Mouse (Mus musculus) hindbrain, embryonic 14.5 days (tissue): ENCODE data around the gene Vmn1r194. TPM values are rescaled to one million over a fixed set of nuclear protein-coding genes. Genes with fewer than 3 reads are reported as not detected.
"Not testable (repeated sequence)": the region's sequence is repeated elsewhere in the genome, so short reads cannot be mapped to it uniquely, and the experiment has no call there.

Source experiments
- ATAC-seq: fragments of 200-750 bp; cut with Nextera tagmentation; 2 replicates; pipeline ENCODE4 v1.8.0; 2017; ENCODE audit warnings: moderate number of reproducible peaks, mild to moderate bottlenecking, moderate TSS enrichment, moderate library complexity; ENCODE audit not compliant: low FRiP score
- DNase-seq: peaks from one replicate; pipeline ENCODE4 v3.0.0-alpha.2; 2015; ENCODE audit warnings: low spot score
- H3K27ac ChIP-seq: fragments of 300-500 bp; sonication (generic); 2 replicates; pipeline ENCODE4 v1.5.1; 2014; ENCODE audit warnings: mild to moderate bottlenecking, moderate library complexity
- H3K27me3 ChIP-seq: fragments of 300-500 bp; sonication (generic); 2 replicates; pipeline ENCODE4 v1.6.1; 2014; ENCODE audit warnings: mild to moderate bottlenecking, low read length, mixed read lengths; ENCODE audit not compliant: control insufficient read depth, insufficient read depth
- H3K36me3 ChIP-seq: fragments of 300-500 bp; sonication (generic); replicated peaks from 2 replicates; pipeline ENCODE4 v1.6.1; 2014; ENCODE audit not compliant: control insufficient read depth, insufficient read depth
- H3K4me1 ChIP-seq: fragments of 300-500 bp; sonication (generic); replicated peaks from 2 replicates; pipeline ENCODE4 v1.6.1; 2014; ENCODE audit warnings: antibody characterized with exemption, low read length, mixed read lengths; ENCODE audit not compliant: control insufficient read depth, insufficient read depth
- H3K4me2 ChIP-seq: fragments of 300-500 bp; sonication (generic); replicated peaks from 2 replicates; pipeline ENCODE4 v1.6.1; 2014; ENCODE audit warnings: mild to moderate bottlenecking, moderate library complexity
- H3K4me3 ChIP-seq: fragments of 300-500 bp; sonication (generic); replicated peaks from 2 replicates; pipeline ENCODE4 v1.5.1; 2014; ENCODE audit warnings: mild to moderate bottlenecking, low read length
- H3K9ac ChIP-seq: fragments of 300-500 bp; sonication (generic); 2 replicates; pipeline ENCODE4 v1.6.1; 2014
- H3K9me3 ChIP-seq: fragments of 300-500 bp; sonication (generic); 2 replicates; pipeline ENCODE4 v1.6.1; 2016; ENCODE audit warnings: low read length; ENCODE audit not compliant: control insufficient read depth
- WGBS: fragments of 180-500 bp; shearing (Covaris S2); extraction: QIAGEN DNeasy Blood & Tissue Kit; methylation state at CpG from one replicate; pipeline ENCODE4 v1.1.7; 2014; 5-methylcytosine and 5-hydroxymethylcytosine counted together
- microRNA-seq: library from miRNA; unstranded; fragments of <30 nt; microRNA quantifications from one replicate; pipeline ENCODE4, GENCODE M21; 2016
- polyA plus RNA-seq: library from polyadenylated mRNA; unstranded; fragments of >200 nt; fragmentation: Nextera tagmentation; extraction: Ambion mirVana; gene quantifications from 2 replicates; pipeline ENCODE4 v1.2.1, GENCODE M21; 2014

The Vmn1r194 gene
- polyA plus RNA-seq = not detected in 2 replicates

DNA sequence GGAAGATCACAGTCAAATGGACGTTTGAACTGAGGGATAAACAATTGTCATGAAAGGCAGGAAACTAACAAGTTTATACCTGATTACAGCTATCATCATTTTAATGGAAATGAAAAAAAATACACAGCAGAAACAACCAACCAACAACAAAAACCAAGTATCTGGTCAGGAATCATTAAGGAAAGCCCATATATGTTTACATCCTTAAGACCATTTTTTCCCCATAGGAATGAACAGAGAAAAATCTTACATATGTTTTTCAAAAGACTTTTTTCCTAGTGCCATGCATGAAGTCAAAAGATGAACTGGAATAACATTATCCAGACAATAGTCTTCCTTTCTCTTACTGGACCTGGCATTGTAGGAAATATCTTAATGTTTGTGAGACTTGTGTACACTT, at the start of gene Vmn1r194:
Vmn1r194 (plus strand) TSS at position 301 of the 400 bp plus-strand sequence.
- no peaks in the 10 kb centered on the region for H3K36me3 ChIP-seq
- no peaks in the 10 kb centered on the region for H3K27me3 ChIP-seq
- H3K27ac ChIP-seq = no peak within 1 kb of the TSS
- H3K9me3 ChIP-seq = no peaks in the 10 kb centered on the region
- ATAC-seq (no peak), DNase-seq (no peak)
- H3K9ac ChIP-seq = no peak within 1 kb of the TSS
- H3K4me3 ChIP-seq = no peak within 1 kb of the TSS
- no peak within 1 kb of the TSS for H3K4me2 ChIP-seq
- H3K4me1 ChIP-seq = no peaks in the 10 kb centered on the region
- WGBS = 65% methylated on average over 1 of the region's 1 CpGs

DNA sequence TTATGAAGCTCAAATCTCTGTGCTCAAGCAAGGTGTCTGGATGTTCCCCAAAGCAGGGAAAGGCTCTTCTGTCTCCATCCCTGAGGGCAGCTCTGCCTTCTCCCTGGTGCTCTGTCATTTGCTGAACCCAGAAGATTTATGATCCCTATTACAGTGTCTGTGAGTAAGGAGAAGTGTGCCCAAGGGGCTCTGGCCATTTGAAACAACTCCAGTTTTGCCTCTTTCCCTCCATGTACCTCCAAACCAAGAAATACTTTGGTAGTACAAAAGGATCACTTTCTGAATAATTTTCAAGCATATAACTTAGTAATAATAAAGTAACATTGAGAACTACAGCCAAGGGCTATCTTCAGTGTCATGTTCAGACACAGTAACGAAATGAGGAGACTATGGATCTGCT, 21.0 kb upstream of the Vmn1r194 start, which contains the start of gene Vmn1r193:
Vmn1r193 (minus strand) TSS at position 101 of the 400 bp plus-strand sequence.
- not testable (repeated sequence) for H3K4me1 ChIP-seq, H3K9me3 ChIP-seq, H3K4me2 ChIP-seq, H3K4me3 ChIP-seq, H3K27me3 ChIP-seq, ATAC-seq, H3K27ac ChIP-seq, DNase-seq, H3K36me3 ChIP-seq, H3K9ac ChIP-seq
- 74% methylated on average over 1 of the region's 1 CpGs for WGBS

DNA sequence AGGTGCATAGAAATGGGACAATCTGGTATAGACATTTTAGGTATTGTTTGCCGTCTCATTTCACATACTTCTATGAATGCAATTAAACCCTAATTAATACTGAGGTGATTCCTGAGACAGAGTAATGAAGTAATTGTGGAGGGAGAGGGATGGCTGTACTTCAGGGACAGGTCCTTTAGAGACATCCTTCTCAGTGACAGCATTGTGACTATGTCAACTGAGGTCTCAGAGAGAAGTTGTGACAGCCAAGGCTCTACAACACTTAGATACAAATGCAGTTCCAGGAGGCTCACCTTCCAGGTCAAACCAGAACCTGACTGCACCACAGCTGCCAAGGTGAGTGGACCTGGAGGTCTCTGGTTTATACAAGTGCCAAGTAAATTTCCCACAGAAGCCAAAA, 26.2 kb downstream of the Vmn1r194 start, which contains the start of gene Vmn1r195:
Vmn1r195 (plus strand) TSS at position 301 of the 400 bp plus-strand sequence.
- DNase-seq, H3K9ac ChIP-seq, H3K27me3 ChIP-seq, H3K4me1 ChIP-seq, H3K4me2 ChIP-seq, H3K9me3 ChIP-seq, H3K4me3 ChIP-seq, H3K27ac ChIP-seq, H3K36me3 ChIP-seq, ATAC-seq: not testable (repeated sequence)
- WGBS = 100% methylated on average over 1 of the region's 1 CpGs

GRCm38 (mm10) chr13:22271721-22272120, 27.7 kb downstream of the Vmn1r194 start:
- no peak overlapping the region for H3K27ac ChIP-seq
- H3K4me1 ChIP-seq = no peaks in the 10 kb centered on the region
- H3K9me3 ChIP-seq = no peaks in the 10 kb centered on the region
- peak; percentile 14 for DNase-seq
- H3K4me2 ChIP-seq = no peak overlapping the region
- ATAC-seq = no peak
- no peak overlapping the region for H3K4me3 ChIP-seq
- no peaks in the 10 kb centered on the region for H3K36me3 ChIP-seq
- H3K27me3 ChIP-seq = no peaks in the 10 kb centered on the region
- 62% methylated on average over 2 of the region's 2 CpGs for WGBS
- H3K9ac ChIP-seq = no peak overlapping the region

- DNase-seq (no peak), ATAC-seq (no peak)
- 81% methylated on average over 2 of the region's 2 CpGs for WGBS
These were observed 40.6 kb downstream of the Vmn1r194 start for GRCm38 (mm10) chr13:22284578-22284977.

GRCm38 (mm10) chr13:22289620-22290019, 45.6 kb downstream of the Vmn1r194 start, which contains the start of gene Vmn1r196:
Gene Vmn1r196 (plus strand): TSS chr13:22289920.
- Histone ChIP-seq H3K4me1 (no peaks in the 10 kb centered on the region), H3K27me3 (no peaks in the 10 kb centered on the region), H3K4me2 (no peak within 1 kb of the TSS), H3K27ac (no peak within 1 kb of the TSS), H3K4me3 (no peak within 1 kb of the TSS), H3K36me3 (no peaks in the 10 kb centered on the region), H3K9ac (no peak within 1 kb of the TSS), H3K9me3 (no peaks in the 10 kb centered on the region)
- WGBS = 84% methylated on average over 2 of the region's 2 CpGs
- DNase-seq = no peak
- no peak for ATAC-seq

More at GRCm38 (mm10) chr13:22284578-22284977, 40.6 kb downstream of the Vmn1r194 start:
- Histone ChIP-seq H3K27ac (no peak overlapping the region), H3K27me3 (no peaks in the 10 kb centered on the region), H3K4me1 (no peaks in the 10 kb centered on the region), H3K4me3 (no peak overlapping the region), H3K9ac (no peak overlapping the region), H3K9me3 (no peaks in the 10 kb centered on the region), H3K4me2 (no peak overlapping the region), H3K36me3 (no peaks in the 10 kb centered on the region)

Small RNAs within 50 kb of the gene (microRNA-seq; reads per million reads assigned to microRNA genes)
- not detected for gene Gm23282
- not detected for gene Gm25084

Other genes with a start within 250 kb of the Vmn1r194 start
- not detected in 2 replicates for gene Prss16, start 234.5 kb upstream of the Vmn1r194 start, polyA plus RNA-seq
- 8.0 TPM in 1 of 2 replicates, not detected in the other for gene Hist1h2ah, start 208.6 kb upstream of the Vmn1r194 start, polyA plus RNA-seq
- gene Hist1h2bk, start 208.3 kb upstream of the Vmn1r194 start, polyA plus RNA-seq = 1.5 and 1.6 TPM in 2 replicates
- gene Hist1h4i, start 202.9 kb upstream of the Vmn1r194 start, polyA plus RNA-seq = 6.0 and 6.2 TPM in 2 replicates
- 4.4 and 5.3 TPM in 2 replicates for gene Hist1h2ag, start 201.3 kb upstream of the Vmn1r194 start, polyA plus RNA-seq
- gene Hist1h2bj, start 201.0 kb upstream of the Vmn1r194 start, polyA plus RNA-seq = 1.8 and 2.5 TPM in 2 replicates
- not detected in 2 replicates for gene Vmn1r188, start 159.8 kb upstream of the Vmn1r194 start, polyA plus RNA-seq
- not detected in 2 replicates for gene Vmn1r189, start 138.4 kb upstream of the Vmn1r194 start, polyA plus RNA-seq
- not detected in 2 replicates for gene Vmn1r191, start 60.2 kb upstream of the Vmn1r194 start, polyA plus RNA-seq
- gene Vmn1r192, start 53.1 kb upstream of the Vmn1r194 start, polyA plus RNA-seq = not detected in 2 replicates
- gene Vmn1r193, start 21.1 kb upstream of the Vmn1r194 start, polyA plus RNA-seq = 0.14 TPM in 1 of 2 replicates, not detected in the other
- gene Vmn1r195, start 26.3 kb downstream of the Vmn1r194 start, polyA plus RNA-seq = not detected in 2 replicates
- gene Vmn1r196, start 45.7 kb downstream of the Vmn1r194 start, polyA plus RNA-seq = not detected in 2 replicates
- gene Vmn1r197, start 80.4 kb downstream of the Vmn1r194 start, polyA plus RNA-seq = not detected in 2 replicates
- gene Vmn1r198, start 106.1 kb downstream of the Vmn1r194 start, polyA plus RNA-seq = not detected in 2 replicates
- gene Vmn1r199, start 135.6 kb downstream of the Vmn1r194 start, polyA plus RNA-seq = not detected in 2 replicates
- 0.20 TPM in 1 of 2 replicates, not detected in the other for gene Vmn1r200, start 146.2 kb downstream of the Vmn1r194 start, polyA plus RNA-seq
- not detected in 2 replicates for gene Vmn1r201, start 227.7 kb downstream of the Vmn1r194 start, polyA plus RNA-seq